Mouse (Mus musculus) brain, embryonic 14.5 days (tissue): ENCODE data around the gene Uhrf2.

Source experiments
- CTCF ChIP-seq: fragments of 200-500 bp; IDR thresholded peaks from 2 replicates; pipeline ENCODE4 v1.5.1; 2012; ENCODE audit warnings: inconsistent platforms, mild to moderate bottlenecking, moderate library complexity, borderline replicate concordance; ENCODE audit not compliant: insufficient read depth, insufficient read length; ENCODE audit errors: extremely low read depth
- POLR2A ChIP-seq: fragments of 200-500 bp; IDR thresholded peaks from 2 replicates; pipeline ENCODE4 v1.6.1; 2012; ENCODE audit warnings: mild to moderate bottlenecking, inconsistent platforms, borderline replicate concordance; ENCODE audit not compliant: poor library complexity, insufficient read depth, insufficient read length, severe bottlenecking; ENCODE audit errors: extremely low read depth

DNA sequence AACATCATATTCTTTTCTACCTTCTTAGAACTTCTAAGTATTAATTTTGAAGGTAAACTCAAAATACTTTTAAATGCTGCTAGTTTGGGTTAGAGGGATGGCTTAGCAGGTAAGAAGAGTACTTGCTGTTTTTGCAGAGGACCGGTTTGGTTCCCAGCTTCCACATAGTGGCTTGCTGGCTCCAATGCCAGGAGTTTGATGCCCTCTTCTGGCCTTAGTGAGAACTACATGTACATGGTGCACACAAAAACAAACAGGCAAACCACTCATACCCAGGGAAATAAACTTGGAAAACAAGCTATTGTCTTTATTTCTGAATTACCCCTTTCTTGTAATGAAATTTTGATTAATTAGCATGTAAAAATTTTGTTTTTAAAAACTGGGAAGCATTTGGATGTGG lies 15.5 kb downstream of the Uhrf2 start:
- peak; percentile 36; the same call in 1 of the 2 replicates for TF ChIP-seq CTCF
- no peak for TF ChIP-seq POLR2A
